Mouse (Mus musculus) hindbrain, embryonic 15.5 days (tissue): ENCODE measurements around the gene Ovca2. TPM values are rescaled to one million over a fixed set of nuclear protein-coding genes. Genes with fewer than 3 reads are reported as not detected.

Experiments used
- ATAC-seq: fragments of 200-750 bp; cut with Nextera tagmentation; 2 replicates; pipeline ENCODE4 v1.8.0; 2017; ENCODE audit warnings: low read depth, moderate number of reproducible peaks, moderate TSS enrichment; ENCODE audit not compliant: low FRiP score
- H3K27ac ChIP-seq: fragments of 300-500 bp; sonication (generic); replicated peaks from 2 replicates; pipeline ENCODE4 v1.5.1; 2015; ENCODE audit warnings: mild to moderate bottlenecking, inconsistent platforms
- H3K27me3 ChIP-seq: fragments of 300-500 bp; sonication (generic); 2 replicates; pipeline ENCODE4 v1.6.1; 2015; ENCODE audit warnings: control low read depth, inconsistent platforms
- H3K36me3 ChIP-seq: fragments of 300-500 bp; sonication (generic); 2 replicates; pipeline ENCODE4 v1.6.1; 2015; ENCODE audit warnings: control low read depth, inconsistent platforms
- H3K4me1 ChIP-seq: fragments of 300-500 bp; sonication (generic); replicated peaks from 2 replicates; pipeline ENCODE4 v1.6.1; 2015; ENCODE audit warnings: control low read depth, inconsistent platforms
- H3K4me2 ChIP-seq: fragments of 300-500 bp; sonication (generic); 2 replicates; pipeline ENCODE4 v1.6.1; 2015; ENCODE audit warnings: moderate library complexity, mild to moderate bottlenecking, inconsistent platforms
- H3K4me3 ChIP-seq: fragments of 300-500 bp; sonication (generic); 2 replicates; pipeline ENCODE4 v1.5.1; 2015; ENCODE audit warnings: mild to moderate bottlenecking, inconsistent platforms
- H3K9ac ChIP-seq: fragments of 300-500 bp; sonication (generic); 2 replicates; pipeline ENCODE4 v1.6.1; 2015; ENCODE audit warnings: inconsistent platforms
- H3K9me3 ChIP-seq: fragments of 300-500 bp; sonication (generic); 2 replicates; pipeline ENCODE4 v1.6.1; 2016; ENCODE audit warnings: control low read depth, inconsistent platforms
- WGBS: fragments of 180-500 bp; shearing (Covaris S2); methylation state at CpG from one replicate; pipeline ENCODE4 v1.1.7; 2015; 5-methylcytosine and 5-hydroxymethylcytosine counted together
- polyA plus RNA-seq: library from polyadenylated mRNA; unstranded; fragments of >200 nt; fragmentation: Nextera tagmentation; extraction: Ambion mirVana; gene quantifications from 2 replicates; pipeline ENCODE4 v1.2.1, GENCODE M21; 2015

Gene Ovca2
- polyA plus RNA-seq, result 14.3 and 14.8 TPM in 2 replicates

DNA sequence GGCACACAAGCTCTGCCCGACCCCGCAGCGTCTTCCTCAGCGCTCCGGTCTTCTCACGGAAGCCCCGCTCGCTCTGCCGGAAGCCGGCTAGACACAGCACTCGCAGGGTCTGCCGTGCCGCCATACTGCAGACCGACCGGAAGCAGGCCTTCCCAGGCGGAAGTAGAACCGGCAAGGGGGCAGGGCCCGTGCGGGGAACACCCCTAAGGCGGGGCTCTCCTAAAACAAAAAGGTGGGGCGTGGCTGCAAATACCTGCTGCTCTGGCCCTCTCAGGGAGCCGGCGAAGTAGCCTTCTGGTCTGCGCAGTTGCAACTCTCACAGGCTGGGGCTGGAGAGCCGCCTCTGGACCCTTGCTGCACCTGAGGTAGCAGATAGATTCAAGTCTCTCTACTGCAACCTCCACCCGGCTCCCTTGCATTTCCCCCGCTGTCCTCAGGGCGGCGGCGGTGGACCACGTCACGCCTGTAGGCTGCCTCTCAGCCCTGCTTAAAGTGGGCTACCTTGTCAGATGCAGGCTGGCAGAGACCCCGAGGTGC is at the start of gene Ovca2:
Gene Ovca2, minus strand, starts transcription at position 164 of the 537 bp plus-strand sequence.
- peak within 1 kb of the TSS; percentile 70 for H3K4me3 ChIP-seq
- WGBS, result 0% methylated on average over 33 of the region's 33 CpGs
- peaks cover 15% of the 10 kb centered on the region; the same call in 1 of the 2 replicates for H3K36me3 ChIP-seq
- peak; percentile 95 for ATAC-seq
- peaks cover 22% of the 10 kb centered on the region for H3K4me1 ChIP-seq
- H3K4me2 ChIP-seq, result peak within 1 kb of the TSS; percentile 81
- no peaks in the 10 kb centered on the region for H3K9me3 ChIP-seq
- peak within 1 kb of the TSS; percentile 93 for H3K27ac ChIP-seq
- H3K9ac ChIP-seq, result peak within 1 kb of the TSS; percentile 64
- no peaks in the 10 kb centered on the region; the same call in 1 of the 2 replicates for H3K27me3 ChIP-seq

- Histone ChIP-seq H3K4me3 (no peak overlapping the region), H3K27ac (no peak overlapping the region), H3K4me2 (no peak overlapping the region), H3K36me3 (no peaks in the 10 kb centered on the region), H3K27me3 (no peaks in the 10 kb centered on the region), H3K9me3 (no peaks in the 10 kb centered on the region), H3K4me1 (0 out of 2 replicates have a peak, but pooled peaks cover 7% of the 10 kb centered on the region), H3K9ac (no peak overlapping the region)
- 54% methylated on average over 3 of the region's 3 CpGs for WGBS
- ATAC-seq, result no peak
These were observed 49.0 kb upstream of the Ovca2 start for GRCm38 (mm10) chr11:75227632-75228031.

GRCm38 (mm10) chr11:75224835-75225234 is 46.2 kb upstream of the Ovca2 start:
- no peak for ATAC-seq
- 94% methylated on average over 4 of the region's 4 CpGs for WGBS
- Histone ChIP-seq H3K4me1 (peaks cover 16% of the 10 kb centered on the region), H3K4me2 (no peak overlapping the region), H3K4me3 (no peak overlapping the region), H3K27ac (no peak overlapping the region), H3K9me3 (no peaks in the 10 kb centered on the region), H3K27me3 (no peaks in the 10 kb centered on the region), H3K9ac (no peak overlapping the region), H3K36me3 (no peaks in the 10 kb centered on the region)

GRCm38 (mm10) chr11:75224062-75224461 is 45.4 kb upstream of the Ovca2 start:
- no peaks in the 10 kb centered on the region for H3K36me3 ChIP-seq
- no peak for ATAC-seq
- no peak overlapping the region for H3K27ac ChIP-seq
- no peaks in the 10 kb centered on the region for H3K27me3 ChIP-seq
- H3K9me3 ChIP-seq, result no peaks in the 10 kb centered on the region
- 82% methylated on average over 12 of the region's 12 CpGs for WGBS
- peaks cover 12% of the 10 kb centered on the region for H3K4me1 ChIP-seq
- H3K4me2 ChIP-seq, result no peak overlapping the region
- no peak overlapping the region for H3K9ac ChIP-seq
- no peak overlapping the region for H3K4me3 ChIP-seq

DNA sequence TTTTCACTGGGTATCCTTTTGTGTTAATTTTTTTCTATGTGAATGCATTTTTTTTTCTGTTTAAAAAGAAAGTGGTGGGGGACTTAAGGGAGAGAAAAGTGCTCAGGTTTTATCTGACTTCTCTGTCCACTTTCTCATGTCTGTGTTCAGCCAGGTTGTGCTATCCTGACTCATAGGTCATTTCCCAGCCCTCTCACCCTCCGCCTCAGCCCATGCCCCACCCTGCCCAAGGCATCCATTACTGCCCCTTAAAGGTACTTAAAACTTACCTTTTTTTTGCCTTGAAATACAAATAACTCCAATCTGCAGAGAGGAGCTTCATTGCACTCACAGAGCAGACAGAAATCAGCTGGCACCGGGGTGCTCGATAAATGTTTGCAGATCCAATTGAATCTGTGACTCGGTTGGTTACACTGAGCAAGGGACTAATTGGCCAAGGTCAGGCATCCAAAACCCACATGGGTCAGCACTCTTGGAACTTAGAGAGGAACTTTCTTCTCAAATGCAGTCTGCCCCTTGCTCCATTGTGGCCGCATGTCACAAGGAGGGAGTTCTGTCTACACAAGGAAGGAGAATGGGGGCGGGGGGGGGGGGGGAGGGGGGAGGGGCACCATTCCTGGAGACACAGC is 42.0 kb upstream of the Ovca2 start:
- WGBS, result 47% methylated on average over 5 of the region's 6 CpGs
- Histone ChIP-seq H3K4me1 (peaks cover 12% of the 10 kb centered on the region), H3K27me3 (no peaks in the 10 kb centered on the region), H3K27ac (no peak overlapping the region), H3K9me3 (no peaks in the 10 kb centered on the region), H3K4me2 (no peak overlapping the region), H3K9ac (no peak overlapping the region), H3K4me3 (no peak overlapping the region), H3K36me3 (no peaks in the 10 kb centered on the region)
- no peak for ATAC-seq

GRCm38 (mm10) chr11:75220115-75220514 is 41.5 kb upstream of the Ovca2 start:
- no peaks in the 10 kb centered on the region for H3K27me3 ChIP-seq
- no peaks in the 10 kb centered on the region for H3K9me3 ChIP-seq
- WGBS, result 37% methylated on average over 9 of the region's 9 CpGs
- H3K9ac ChIP-seq, result no peak overlapping the region
- no peak overlapping the region for H3K4me3 ChIP-seq
- peaks cover 17% of the 10 kb centered on the region for H3K4me1 ChIP-seq
- H3K4me2 ChIP-seq, result no peak overlapping the region
- H3K36me3 ChIP-seq, result no peaks in the 10 kb centered on the region
- no peak for ATAC-seq
- no peak overlapping the region for H3K27ac ChIP-seq

DNA sequence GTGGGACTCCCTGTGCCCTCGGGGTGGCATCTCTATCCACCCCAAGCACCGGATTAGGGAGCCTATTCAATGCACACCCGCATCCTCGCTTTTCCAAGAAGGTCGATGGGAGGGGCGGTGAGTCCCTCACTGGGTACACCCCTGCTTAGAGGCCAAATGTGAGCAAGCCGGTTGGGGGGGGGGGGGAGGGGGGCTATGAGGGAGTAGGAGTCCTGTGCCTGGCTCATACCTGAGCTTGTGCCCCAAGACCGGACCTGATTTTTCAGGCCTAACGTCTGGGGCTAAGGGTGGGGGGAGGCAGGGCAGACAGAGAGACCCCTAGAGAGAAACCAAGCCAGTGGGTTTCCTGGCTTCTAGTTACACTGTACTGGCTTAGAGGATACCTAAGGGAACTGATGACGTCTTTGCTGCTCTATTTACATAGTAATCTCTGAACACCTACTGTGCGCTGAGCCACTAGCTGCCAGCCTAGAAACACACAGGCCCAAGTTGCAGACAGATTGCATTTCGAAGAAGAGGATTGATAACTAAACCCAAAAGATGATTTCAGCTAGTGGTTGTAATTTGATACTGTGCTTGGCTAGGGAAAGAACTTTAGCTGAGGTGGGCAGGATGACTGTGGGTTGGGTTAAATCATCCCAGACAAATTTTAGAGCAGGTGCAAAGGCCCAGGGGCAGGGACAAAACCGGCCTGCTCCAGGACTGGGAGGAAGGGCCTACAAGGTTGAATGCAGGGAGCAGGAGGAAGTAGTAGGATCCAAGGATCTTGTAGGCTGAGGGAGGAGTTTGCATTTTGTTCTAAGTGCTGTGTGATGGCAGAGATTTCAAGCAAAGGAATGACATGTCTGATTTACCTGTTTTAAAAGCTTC is 35.7 kb upstream of the Ovca2 start:
- peak; percentile 28; the same call in 1 of the 2 replicates for ATAC-seq
- WGBS, result 19% methylated on average over 13 of the region's 13 CpGs
- H3K4me1 ChIP-seq, result peaks cover 42% of the 10 kb centered on the region

GRCm38 (mm10) chr11:75213372-75214080 is 34.9 kb upstream of the Ovca2 start:
- Histone ChIP-seq H3K9me3 (no peaks in the 10 kb centered on the region), H3K9ac (peak overlapping the region; percentile 44), H3K36me3 (no peaks in the 10 kb centered on the region), H3K4me3 (peak overlapping the region; percentile 27), H3K4me1 (peaks cover 42% of the 10 kb centered on the region), H3K27me3 (no peaks in the 10 kb centered on the region), H3K27ac (peak overlapping the region; percentile 35; the same call in 1 of the 2 replicates), H3K4me2 (peak overlapping the region; percentile 60)
- WGBS, result 4% methylated on average over 35 of the region's 35 CpGs
- peak; percentile 57 for ATAC-seq

More for the DNA sequence above, 35.7 kb upstream of the Ovca2 start:
- Histone ChIP-seq H3K9ac (peak overlapping the region; percentile 44), H3K4me3 (peak overlapping the region; percentile 27), H3K27ac (peak overlapping the region; percentile 35; the same call in 1 of the 2 replicates), H3K4me2 (peak overlapping the region; percentile 60), H3K27me3 (no peaks in the 10 kb centered on the region), H3K9me3 (no peaks in the 10 kb centered on the region), H3K36me3 (no peaks in the 10 kb centered on the region)

GRCm38 (mm10) chr11:75212876-75213275 is 34.2 kb upstream of the Ovca2 start:
- ATAC-seq, result no peak
- H3K27me3 ChIP-seq, result no peaks in the 10 kb centered on the region
- WGBS, result 45% methylated on average over 3 of the region's 3 CpGs
- no peak overlapping the region for H3K9ac ChIP-seq
- H3K4me2 ChIP-seq, result no peak overlapping the region
- H3K27ac ChIP-seq, result no peak overlapping the region
- no peaks in the 10 kb centered on the region for H3K36me3 ChIP-seq
- peaks cover 42% of the 10 kb centered on the region for H3K4me1 ChIP-seq
- H3K4me3 ChIP-seq, result no peak overlapping the region
- no peaks in the 10 kb centered on the region for H3K9me3 ChIP-seq

DNA sequence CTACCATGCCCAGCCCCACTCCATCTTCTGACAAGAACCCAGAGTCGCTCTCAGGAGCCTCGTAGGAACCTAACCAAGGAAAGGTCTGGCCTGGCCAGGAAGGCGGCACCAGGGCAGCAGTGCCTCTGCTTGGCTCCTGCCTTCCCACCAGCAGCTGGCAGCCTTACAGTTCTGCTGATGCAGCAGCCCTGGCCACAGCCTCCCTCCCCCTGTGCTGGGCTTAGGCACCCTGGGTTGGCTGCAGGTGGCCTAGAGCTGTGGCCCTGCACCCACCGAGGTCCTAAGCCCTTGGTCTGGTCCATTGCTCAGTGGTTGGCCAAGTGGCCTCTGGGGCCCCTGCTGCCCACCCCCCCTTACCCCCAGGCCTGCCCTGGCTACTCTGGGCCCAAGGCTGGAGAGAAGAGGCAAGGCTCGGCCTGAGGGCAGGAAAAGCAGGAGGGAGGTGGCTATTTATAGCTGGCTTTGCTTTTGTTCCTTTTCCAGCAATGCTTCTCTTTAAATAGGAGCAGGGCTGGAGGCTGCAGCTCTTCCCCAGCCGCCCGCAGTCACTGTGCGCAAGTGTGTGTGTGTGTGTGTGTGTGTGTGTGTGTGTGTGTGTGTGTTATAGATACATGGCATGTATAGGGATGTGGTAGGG is 33.5 kb upstream of the Ovca2 start:
- Histone ChIP-seq H3K9me3 (no peaks in the 10 kb centered on the region), H3K27me3 (no peaks in the 10 kb centered on the region), H3K4me2 (no peak overlapping the region), H3K9ac (no peak overlapping the region), H3K36me3 (no peaks in the 10 kb centered on the region), H3K27ac (peak overlapping the region; percentile 66), H3K4me3 (no peak overlapping the region), H3K4me1 (peaks cover 42% of the 10 kb centered on the region)
- ATAC-seq, result peak; percentile 11; the same call in 1 of the 2 replicates
- WGBS, result 51% methylated on average over 8 of the region's 8 CpGs

- Histone ChIP-seq H3K4me2 (no peak overlapping the region), H3K9me3 (no peaks in the 10 kb centered on the region), H3K36me3 (no peaks in the 10 kb centered on the region), H3K4me3 (no peak overlapping the region), H3K27ac (no peak overlapping the region), H3K27me3 (no peaks in the 10 kb centered on the region), H3K9ac (no peak overlapping the region), H3K4me1 (peaks cover 41% of the 10 kb centered on the region)
- 60% methylated on average over 6 of the region's 6 CpGs for WGBS
- ATAC-seq, result no peak
These were observed 32.1 kb upstream of the Ovca2 start for GRCm38 (mm10) chr11:75210755-75211154.
